Mouse (Mus musculus) myocyte (in vitro differentiated cells): Measurements from ENCODE around the gene Ifna6. TPM values are rescaled to one million over a fixed set of nuclear protein-coding genes. Genes with fewer than 3 reads are reported as not detected.

Experiments
- H3K27me3 ChIP-seq: one replicate; pipeline ENCODE4 v1.6.1; 2011; ENCODE audit not compliant: control insufficient read depth, insufficient read depth, insufficient read length
- H3K36me3 ChIP-seq: one replicate; pipeline ENCODE4 v1.6.1; 2011; ENCODE audit not compliant: control insufficient read depth, insufficient read depth
- H3K4me2 ChIP-seq: one replicate; pipeline ENCODE4 v1.6.1; 2011; ENCODE audit warnings: low read depth, control low read depth
- H3K4me3 ChIP-seq: one replicate; pipeline ENCODE4 v1.5.1; 2011; ENCODE audit warnings: mild to moderate bottlenecking, control low read depth, moderate library complexity
- H3K79me2 ChIP-seq: one replicate; pipeline ENCODE4 v1.6.1; 2011; ENCODE audit not compliant: control insufficient read depth, insufficient read depth
- H3ac ChIP-seq: one replicate; pipeline ENCODE4 v1.6.1; 2011; ENCODE audit not compliant: control insufficient read depth, insufficient read length
- CEBPB ChIP-seq: IDR thresholded peaks from 2 replicates; pipeline ENCODE4 v1.6.1; 2011; ENCODE audit warnings: mild to moderate bottlenecking, moderate library complexity; ENCODE audit not compliant: poor library complexity, insufficient read depth, severe bottlenecking
- E2F4 ChIP-seq: IDR thresholded peaks from one replicate; pipeline ENCODE4 v1.6.1; 2011; ENCODE audit warnings: mild to moderate bottlenecking, control low read depth, moderate library complexity; ENCODE audit not compliant: insufficient read depth
- MAX ChIP-seq: IDR thresholded peaks from one replicate; pipeline ENCODE4 v1.6.1; 2011; ENCODE audit warnings: low read depth, mild to moderate bottlenecking, control low read depth
- MYOD1 ChIP-seq, 3 experiments: IDR thresholded peaks; one replicate each; pipeline ENCODE4 v1.6.1; 2011; ENCODE audit warnings: control low read depth in 2 of 3, low read depth in 2 of 3, mild to moderate bottlenecking in 2 of 3, moderate library complexity in 1 of 3; ENCODE audit not compliant: insufficient read length in 2 of 3, control insufficient read depth in 1 of 3
- MYOG ChIP-seq, 3 experiments: IDR thresholded peaks; one replicate each; pipeline ENCODE4 v1.6.1; 2011; ENCODE audit warnings: control low read depth in 2 of 3, low read depth in 2 of 3, mild to moderate bottlenecking in 2 of 3; ENCODE audit not compliant: insufficient read length in 2 of 3, control insufficient read depth in 1 of 3, insufficient read depth in 1 of 3
- POLR2A ChIP-seq: IDR thresholded peaks from one replicate; pipeline ENCODE4 v1.6.1; 2011; ENCODE audit warnings: low read depth, mild to moderate bottlenecking, control low read depth, moderate library complexity; ENCODE audit not compliant: insufficient read length
- POLR2AphosphoS2 ChIP-seq: IDR thresholded peaks from one replicate; pipeline ENCODE4 v1.6.1; 2011; ENCODE audit warnings: low read depth, control low read depth; ENCODE audit not compliant: insufficient read length
- REST ChIP-seq: IDR thresholded peaks from one replicate; pipeline ENCODE4 v1.6.1; 2011; ENCODE audit warnings: mild to moderate bottlenecking, control low read depth, moderate library complexity; ENCODE audit not compliant: insufficient read depth, insufficient read length
- SRF ChIP-seq: IDR thresholded peaks from one replicate; pipeline ENCODE4 v1.6.1; 2011; ENCODE audit warnings: low read depth; ENCODE audit not compliant: control insufficient read depth, insufficient read length
- TCF12 ChIP-seq: IDR thresholded peaks from one replicate; pipeline ENCODE4 v1.6.1; 2011; ENCODE audit warnings: mild to moderate bottlenecking, control low read depth; ENCODE audit not compliant: poor library complexity, insufficient read depth, severe bottlenecking
- TCF3 ChIP-seq: IDR thresholded peaks from one replicate; pipeline ENCODE4 v1.6.1; 2011; ENCODE audit warnings: low read depth, control low read depth; ENCODE audit not compliant: insufficient read length
- USF1 ChIP-seq: IDR thresholded peaks from one replicate; pipeline ENCODE4 v1.6.1; 2011; ENCODE audit warnings: low read depth, mild to moderate bottlenecking, control low read depth, moderate library complexity
- polyA plus RNA-seq: library from polyadenylated mRNA; unstranded; fragments of >200 nt; fragmentation: generic; extraction: Trizol; gene quantifications from one replicate; pipeline ENCODE4 v1.2.1, GENCODE M21; 2012; ENCODE audit warnings: missing spikeins

Ifna6 gene
- polyA plus RNA-seq, 1 experiment, result not detected

- H3ac ChIP-seq, result no peak overlapping the region
- TF ChIP-seq USF1, result no peak
- no peaks in the 10 kb centered on the region for H3K79me2 ChIP-seq
- no peak overlapping the region for H3K4me3 ChIP-seq
- H3K36me3 ChIP-seq, result no peaks in the 10 kb centered on the region
- no peak overlapping the region for H3K4me2 ChIP-seq
- H3K27me3 ChIP-seq, result peaks cover 14% of the 10 kb centered on the region
These were observed 11.6 kb downstream of the Ifna6 start for GRCm38 (mm10) chr4:88838828-88839227.

GRCm38 (mm10) chr4:88840058-88840457 lies 12.8 kb downstream of the Ifna6 start:
- Histone ChIP-seq H3K4me3 (no peak overlapping the region), H3K36me3 (no peaks in the 10 kb centered on the region), H3ac (no peak overlapping the region), H3K27me3 (peaks cover 14% of the 10 kb centered on the region), H3K4me2 (no peak overlapping the region), H3K79me2 (no peaks in the 10 kb centered on the region)
- TF ChIP-seq POLR2AphosphoS2 (no peak), MAX (no peak), TCF12 (no peak), POLR2A (no peak), USF1 (no peak), REST (no peak), CEBPB (no peak), SRF (no peak), TCF3 (no peak), MYOG (IDR thresholded peaks at IDR 0.05; ENCODE audit: control insufficient read depth in 1 of 3, insufficient read depth in 1 of 3, insufficient read length in 2 of 3, low read depth in 2 of 3) (no peak), E2F4 (no peak), MYOD1 (IDR thresholded peaks at IDR 0.05; ENCODE audit: control insufficient read depth in 1 of 3, insufficient read length in 2 of 3, low read depth in 2 of 3) (no peak)

- Histone ChIP-seq H3K27me3 (peaks cover 9% of the 10 kb centered on the region), H3ac (no peak within 1 kb of the TSS), H3K4me3 (no peak within 1 kb of the TSS), H3K4me2 (no peak within 1 kb of the TSS), H3K36me3 (no peaks in the 10 kb centered on the region), H3K79me2 (no peaks in the 10 kb centered on the region)
- TF ChIP-seq MAX (no peak), MYOG (IDR thresholded peaks at IDR 0.05; ENCODE audit: control insufficient read depth in 1 of 3, insufficient read depth in 1 of 3, insufficient read length in 2 of 3, low read depth in 2 of 3) (no peak), E2F4 (no peak), REST (no peak), POLR2A (no peak), MYOD1 (IDR thresholded peaks at IDR 0.05; ENCODE audit: control insufficient read depth in 1 of 3, insufficient read length in 2 of 3, low read depth in 2 of 3) (no peak), POLR2AphosphoS2 (no peak), USF1 (no peak), TCF3 (no peak), SRF (no peak), TCF12 (no peak), CEBPB (no peak)
These were observed 14.3 kb downstream of the Ifna6 start, which contains the start of gene Ifna4 for GRCm38 (mm10) chr4:88841438-88841911. TSS of gene Ifna4 (plus strand) at chr4:88841861.

GRCm38 (mm10) chr4:88845334-88845733 lies 18.1 kb downstream of the Ifna6 start:
- H3K79me2 ChIP-seq, result no peaks in the 10 kb centered on the region
- no peaks in the 10 kb centered on the region for H3K36me3 ChIP-seq
- H3K4me2 ChIP-seq, result no peak overlapping the region
- no peak overlapping the region for H3K4me3 ChIP-seq
- TF ChIP-seq REST (no peak), TCF3 (no peak), TCF12 (no peak), MAX (no peak), SRF (no peak), MYOD1 (IDR thresholded peaks at IDR 0.05; ENCODE audit: control insufficient read depth in 1 of 3, insufficient read length in 2 of 3, low read depth in 2 of 3) (no peak), MYOG (IDR thresholded peaks at IDR 0.05; ENCODE audit: control insufficient read depth in 1 of 3, insufficient read depth in 1 of 3, insufficient read length in 2 of 3, low read depth in 2 of 3) (no peak), POLR2AphosphoS2 (no peak), USF1 (no peak), E2F4 (no peak), POLR2A (no peak), CEBPB (no peak)
- peaks cover 13% of the 10 kb centered on the region for H3K27me3 ChIP-seq
- H3ac ChIP-seq, result no peak overlapping the region

- no peak within 1 kb of the TSS for H3ac ChIP-seq
- H3K79me2 ChIP-seq, result no peaks in the 10 kb centered on the region
- no peak within 1 kb of the TSS for H3K4me2 ChIP-seq
- H3K36me3 ChIP-seq, result no peaks in the 10 kb centered on the region
- H3K4me3 ChIP-seq, result no peak within 1 kb of the TSS
- peaks cover 17% of the 10 kb centered on the region for H3K27me3 ChIP-seq
- TF ChIP-seq MYOG (IDR thresholded peaks at IDR 0.05; ENCODE audit: control insufficient read depth in 1 of 3, insufficient read depth in 1 of 3, insufficient read length in 2 of 3, low read depth in 2 of 3), result no peak
- TF ChIP-seq MAX, result no peak
- no peak for TF ChIP-seq USF1
- no peak for TF ChIP-seq MYOD1 (IDR thresholded peaks at IDR 0.05; ENCODE audit: control insufficient read depth in 1 of 3, insufficient read length in 2 of 3, low read depth in 2 of 3)
- no peak for TF ChIP-seq POLR2AphosphoS2
- TF ChIP-seq TCF12, result no peak
- TF ChIP-seq REST, result no peak
- no peak for TF ChIP-seq SRF
- TF ChIP-seq CEBPB, result no peak
- no peak for TF ChIP-seq TCF3
- TF ChIP-seq E2F4, result no peak
These were observed 22.5 kb downstream of the Ifna6 start, which contains the start of gene Ifna1 for GRCm38 (mm10) chr4:88849698-88850097. TSS of gene Ifna1 (plus strand) at chr4:88850087.
